20 mouse cellular contexts compared by ENCODE assay signal in the genomic region with DNA sequence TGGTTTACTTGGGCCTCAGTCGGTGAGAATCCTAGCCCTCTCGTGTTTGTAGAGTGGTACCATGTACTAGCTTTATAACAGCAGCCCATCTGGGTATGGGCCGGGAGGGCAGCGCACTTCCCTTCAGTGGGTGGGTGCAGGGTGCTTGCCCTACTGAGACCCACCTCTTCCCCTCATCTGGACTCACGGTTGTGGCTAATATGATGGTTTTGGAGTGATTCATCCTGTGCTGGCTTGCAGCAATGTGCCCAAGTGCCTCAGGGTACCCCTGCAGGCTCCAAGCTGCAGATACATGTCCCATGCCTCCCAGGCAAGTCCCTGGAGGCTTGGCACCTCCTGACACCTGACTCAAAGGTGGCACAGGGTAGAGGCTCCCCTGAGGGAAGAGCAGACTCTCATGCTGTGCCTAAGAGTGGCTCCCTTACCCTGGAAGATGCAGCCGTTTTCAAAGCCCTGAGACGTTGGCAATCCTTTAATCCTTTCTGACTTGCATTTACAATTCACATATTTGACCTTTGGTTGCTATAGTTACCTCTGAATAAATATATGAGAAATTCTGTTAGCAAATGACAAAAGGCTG. TPM values are rescaled to one million over a fixed set of nuclear protein-coding genes. Genes with fewer than 3 reads are reported as not detected.
A peak's percentile ranks its signal among the peaks of the same experiment; 100 is the strongest.
DNase-seq lines count a peak whose midpoint lies in the region; ATAC-seq and TF ChIP-seq lines count a peak whose summit lies in the region.
"Had no signal": no experiment of that assay in that cellular context is flagged by ENCODE, and none has a peak within 500 bp of the region (broad histone marks: within the 10 kb centered on the region; RNA-seq: fewer than 3 reads in every experiment).

No protein-coding gene starts in this region.

- H3K9ac ChIP-seq in liver, embryonic 11.5 days (ENCODE audit: low read depth, low read length) = no peak overlapping the region
- no peak overlapping the region for H3K9ac ChIP-seq in forebrain, postnatal 0 days
- H3K9ac ChIP-seq: intestine, embryonic 15.5 days; limb, embryonic 15.5 days; lung, embryonic 15.5 days; stomach, embryonic 15.5 days had no signal

- no peaks in the 10 kb centered on the region for H3K36me3 ChIP-seq in liver, embryonic 11.5 days (ENCODE audit: control insufficient read depth, insufficient read depth, low read length)
- no peaks in the 10 kb centered on the region for H3K36me3 ChIP-seq in forebrain, postnatal 0 days (ENCODE audit: insufficient read depth)
- no peaks in the 10 kb centered on the region for H3K36me3 ChIP-seq in midbrain, embryonic 10.5 days
- H3K36me3 ChIP-seq: intestine, embryonic 15.5 days; limb, embryonic 15.5 days; lung, embryonic 15.5 days; stomach, embryonic 15.5 days had no signal

- H3K4me3 ChIP-seq in liver, embryonic 11.5 days (ENCODE audit: low read depth, low read length) = no peak overlapping the region
- no peak overlapping the region for H3K4me3 ChIP-seq in forebrain, postnatal 0 days (ENCODE audit: low read depth, low read length)
- H3K4me3 ChIP-seq in midbrain, embryonic 10.5 days = no peak overlapping the region
- H3K4me3 ChIP-seq: erythroblast, embryonic 14.5 days; intestine, embryonic 15.5 days; layer of hippocampus, adult 2 months; limb, embryonic 15.5 days; lung, embryonic 15.5 days; stomach, embryonic 15.5 days had no signal

- H3K9me3 ChIP-seq in liver, embryonic 11.5 days (ENCODE audit: control insufficient read depth, low read length) = no peaks in the 10 kb centered on the region
- H3K9me3 ChIP-seq in forebrain, postnatal 0 days (ENCODE audit: low read length) = no peaks in the 10 kb centered on the region
- H3K9me3 ChIP-seq in midbrain, embryonic 10.5 days (replicated peaks) = no peaks in the 10 kb centered on the region
- H3K9me3 ChIP-seq: intestine, embryonic 15.5 days; limb, embryonic 15.5 days; lung, embryonic 15.5 days; stomach, embryonic 15.5 days had no signal

- 75% methylated on average over 7 of the region's 7 CpGs for WGBS in liver, embryonic 11.5 days
- WGBS in forebrain, postnatal 0 days = 63% methylated on average over 7 of the region's 7 CpGs
- WGBS in midbrain, embryonic 10.5 days = 71% methylated on average over 7 of the region's 7 CpGs

- no peak overlapping the region for H3K27ac ChIP-seq in liver, embryonic 11.5 days (ENCODE audit: low read depth, low read length)
- H3K27ac ChIP-seq in forebrain, postnatal 0 days (ENCODE audit: low read depth, low read length) = no peak overlapping the region
- H3K27ac ChIP-seq in midbrain, embryonic 10.5 days (replicated peaks) = peak overlapping the region; percentile 19
- H3K27ac ChIP-seq: intestine, embryonic 15.5 days; layer of hippocampus, adult 2 months; limb, embryonic 15.5 days; lung, embryonic 15.5 days; stomach, embryonic 15.5 days had no signal

- H3K4me2 ChIP-seq in liver, embryonic 11.5 days = no peak overlapping the region
- H3K4me2 ChIP-seq in forebrain, postnatal 0 days (ENCODE audit: low read depth) = no peak overlapping the region
- H3K4me2 ChIP-seq: intestine, embryonic 15.5 days; limb, embryonic 15.5 days; lung, embryonic 15.5 days; stomach, embryonic 15.5 days had no signal

- TF ChIP-seq CTCF in forebrain, postnatal 0 days (IDR thresholded peaks at IDR 0.05; ENCODE audit: low read depth) = no peak

- DNase-seq in liver, embryonic 11.5 days (ENCODE audit: low spot score) = no peak
- no peak for DNase-seq in liver
- DNase-seq in forebrain, postnatal 0 days = no peak
- no peak for DNase-seq in midbrain, embryonic 10.5 days (ENCODE audit: low spot score)
- no peak for DNase-seq in urinary bladder, postnatal 10 days (ENCODE audit: low spot score)
- no peak for DNase-seq in adrenal gland, adult 8-10 months
- no peak for DNase-seq in embryo, embryonic 10.5 days (ENCODE audit: low spot score)
- no peak for DNase-seq in adrenal gland, adult (ENCODE audit: inconsistent age in 2 of 2, low spot score in 1 of 2)
- DNase-seq: adrenal gland, postnatal 25 days; cerebellum, adult 9-10 months; embryo, embryonic 11 days; heart, postnatal 14 days; spleen, adult 18-20 months; thymus, postnatal 25 days had no signal

- ATAC-seq in liver, embryonic 11.5 days (replicated peaks; ENCODE audit: low FRiP score) = 0 out of 2 replicates have a peak, but pooled peaks have one; percentile 13
- peak; percentile 38 for ATAC-seq in forebrain, postnatal 0 days

- H3K4me1 ChIP-seq in liver, embryonic 11.5 days (replicated peaks; ENCODE audit: control insufficient read depth, insufficient read depth, low read length) = no peaks in the 10 kb centered on the region
- no peaks in the 10 kb centered on the region for H3K4me1 ChIP-seq in forebrain, postnatal 0 days (ENCODE audit: insufficient read depth)
- peaks cover 33% of the 10 kb centered on the region for H3K4me1 ChIP-seq in midbrain, embryonic 10.5 days
- H3K4me1 ChIP-seq: limb, embryonic 15.5 days; lung, embryonic 15.5 days; stomach, embryonic 15.5 days had no signal

- no peaks in the 10 kb centered on the region for H3K27me3 ChIP-seq in liver, embryonic 11.5 days (replicated peaks; ENCODE audit: control insufficient read depth, insufficient read depth, low read length)
- H3K27me3 ChIP-seq in forebrain, postnatal 0 days (ENCODE audit: insufficient read depth, low read length) = no peaks in the 10 kb centered on the region
- no peaks in the 10 kb centered on the region for H3K27me3 ChIP-seq in midbrain, embryonic 10.5 days (ENCODE audit: low read depth, poor library complexity, severe bottlenecking)
- H3K27me3 ChIP-seq: intestine, embryonic 15.5 days; limb, embryonic 15.5 days; lung, embryonic 15.5 days; stomach, embryonic 15.5 days had no signal

RNA-seq across cellular contexts. Expression of a gene that starts 11.2 kb away (rescaled TPM):
- 44.4 and 48.3 TPM in 2 replicates for polyA plus RNA-seq in liver, embryonic 11.5 days (2014; fragmentation: Nextera tagmentation; extraction: Ambion mirVana)
- total RNA-seq in forebrain, postnatal 0 days (2014; rRNA removed) = 10.6 TPM in 2 replicates
- polyA plus RNA-seq in forebrain, postnatal 0 days (2015; fragmentation: Nextera tagmentation; extraction: Ambion mirVana) = 15.8 and 21.0 TPM in 2 replicates
- 27.5 and 29.1 TPM in 2 replicates for polyA plus RNA-seq in midbrain, embryonic 10.5 days (2016; fragmentation: Nextera tagmentation; extraction: Ambion mirVana)
- 10 to 100 TPM; 49.7 to 81.2 (median 66.3) TPM for total RNA-seq in adrenal gland, adult 8-10 months (2022)
